24 mouse cellular contexts compared by ENCODE assay signal in genomic region chr17:7231790-7232189, GRCm38 (mm10).
A peak's percentile ranks its signal among the peaks of the same experiment; 100 is the strongest.
DNase-seq lines count a peak whose midpoint lies in the region; ATAC-seq and TF ChIP-seq lines count a peak whose summit lies in the region.
"Had no signal": no experiment of that assay in that cellular context is flagged by ENCODE, and none has a peak within 500 bp of the region (broad histone marks: within the 10 kb centered on the region; RNA-seq: fewer than 3 reads in every experiment).

No protein-coding gene starts in this region.

- intact Hi-C loops in left cerebral cortex, adult 2 months (cut with DNase I), result loop anchor here (2.0 kb wide), 1 partner anchor 37 kb away; no protein-coding TSS in a partner anchor

- no peak for DNase-seq in forebrain, embryonic 14.5 days (ENCODE audit: low spot score)
- DNase-seq in forebrain, embryonic 11.5 days (ENCODE audit: low spot score), result no peak
- DNase-seq in frontal cortex, postnatal 14 days (ENCODE audit: low spot score in 2 of 2), result no peak
- no peak for DNase-seq in left cerebral cortex, adult 2 months (ENCODE audit: extremely low spot score in 1 of 2, low spot score in 2 of 2)
- DNase-seq in left cerebral cortex, adult 9 months (ENCODE audit: low spot score in 2 of 2), result no peak
- peak; percentile 14 for DNase-seq in right cerebral cortex, adult 18-20 months
- DNase-seq in right cerebral cortex, postnatal 36 days (ENCODE audit: low spot score in 2 of 2), result no peak
- DNase-seq: adrenal gland, adult 8-10 months; adrenal gland, postnatal 36 days; B cell, adult 2 months; cerebellum, adult 11 months; cerebellum, adult 8-10 months; cerebellum, postnatal 14 days; gastrocnemius, adult 2 months; gastrocnemius, postnatal 25 days; heart, postnatal 4 days had no signal

- 69% methylated on average over 8 of the region's 8 CpGs for WGBS in forebrain, embryonic 14.5 days
- WGBS in forebrain, embryonic 11.5 days, result 75% methylated on average over 8 of the region's 8 CpGs

- H3K9ac ChIP-seq in forebrain, embryonic 14.5 days (ENCODE audit: low read length), result no peak overlapping the region
- H3K9ac ChIP-seq in forebrain, embryonic 11.5 days (ENCODE audit: low read length), result no peak overlapping the region
- H3K9ac ChIP-seq: embryonic facial prominence, embryonic 12.5 days; heart, embryonic 13.5 days; hindbrain, embryonic 15.5 days had no signal

- no peak for TF ChIP-seq CTCF in left cerebral cortex, adult 2 months (IDR thresholded peaks at IDR 0.05)

- H3K9me3 ChIP-seq in forebrain, embryonic 14.5 days (replicated peaks; ENCODE audit: control insufficient read depth, low read length), result no peaks in the 10 kb centered on the region
- no peaks in the 10 kb centered on the region for H3K9me3 ChIP-seq in forebrain, embryonic 11.5 days (ENCODE audit: control insufficient read depth, low read length)
- H3K9me3 ChIP-seq: embryonic facial prominence, embryonic 12.5 days; heart, embryonic 13.5 days; hindbrain, embryonic 15.5 days had no signal

- no peak overlapping the region for H3K4me2 ChIP-seq in forebrain, embryonic 14.5 days (ENCODE audit: low read length)
- H3K4me2 ChIP-seq in forebrain, embryonic 11.5 days (ENCODE audit: low read depth, low read length, severe bottlenecking), result no peak overlapping the region
- H3K4me2 ChIP-seq: embryonic facial prominence, embryonic 12.5 days; heart, embryonic 13.5 days; hindbrain, embryonic 15.5 days had no signal

- H3K27ac ChIP-seq in forebrain, embryonic 14.5 days (ENCODE audit: low read depth, low read length), result peak overlapping the region; percentile 14; the same call in 1 of the 2 replicates
- no peak overlapping the region for H3K27ac ChIP-seq in forebrain, embryonic 11.5 days (ENCODE audit: low read depth, low read length)
- H3K27ac ChIP-seq in left cerebral cortex, adult 2 months, result peak overlapping the region; percentile 81
- H3K27ac ChIP-seq: embryonic facial prominence, embryonic 12.5 days; gastrocnemius, adult 2 months; heart, embryonic 13.5 days; hindbrain, embryonic 15.5 days had no signal

- H3K36me3 ChIP-seq in forebrain, embryonic 14.5 days (ENCODE audit: control insufficient read depth, insufficient read depth, low read length), result no peaks in the 10 kb centered on the region
- no peaks in the 10 kb centered on the region for H3K36me3 ChIP-seq in forebrain, embryonic 11.5 days (ENCODE audit: control insufficient read depth, insufficient read depth, low read length)
- H3K36me3 ChIP-seq: embryonic facial prominence, embryonic 12.5 days; G1E; hindbrain, embryonic 15.5 days had no signal

- no peaks in the 10 kb centered on the region for H3K27me3 ChIP-seq in forebrain, embryonic 14.5 days (replicated peaks; ENCODE audit: control insufficient read depth, insufficient read depth, low read length)
- H3K27me3 ChIP-seq in forebrain, embryonic 11.5 days (ENCODE audit: control insufficient read depth, insufficient read depth, low read length), result no peaks in the 10 kb centered on the region
- H3K27me3 ChIP-seq: embryonic facial prominence, embryonic 12.5 days; heart, embryonic 13.5 days; hindbrain, embryonic 15.5 days had no signal

- H3K4me3 ChIP-seq in forebrain, embryonic 14.5 days (ENCODE audit: low read depth, low read length), result no peak overlapping the region
- no peak overlapping the region for H3K4me3 ChIP-seq in forebrain, embryonic 11.5 days (ENCODE audit: low read depth, low read length)
- H3K4me3 ChIP-seq in left cerebral cortex, adult 2 months, result no peak overlapping the region
- H3K4me3 ChIP-seq: embryonic facial prominence, embryonic 12.5 days; gastrocnemius, adult 2 months; heart, embryonic 13.5 days; hindbrain, embryonic 15.5 days had no signal

- ATAC-seq in forebrain, embryonic 14.5 days, result no peak
- ATAC-seq in forebrain, embryonic 11.5 days (replicated peaks; ENCODE audit: low FRiP score), result no peak
- 0 out of 2 replicates have a peak, but pooled peaks have one; percentile 11 for ATAC-seq in frontal cortex, adult (ENCODE audit: low TSS enrichment)
- ATAC-seq: CD4-positive, CD25-positive, alpha-beta regulatory T cell, adult 4 months; inflammation-experienced regulatory T-cells, adult 6 months; intestine, postnatal 0 days had no signal

- H3K4me1 ChIP-seq in forebrain, embryonic 14.5 days (ENCODE audit: control insufficient read depth, insufficient read depth, low read length), result 0 out of 2 replicates have a peak, but pooled peaks cover 3% of the 10 kb centered on the region
- no peaks in the 10 kb centered on the region for H3K4me1 ChIP-seq in forebrain, embryonic 11.5 days (replicated peaks; ENCODE audit: control insufficient read depth, insufficient read depth, low read length)
